Mouse (Mus musculus): ENCODE data around the gene Ddx19a. TPM values are rescaled to one million over a fixed set of nuclear protein-coding genes. Genes with fewer than 3 reads are reported as not detected.
"Not testable (repeated sequence)": the region's sequence is repeated elsewhere in the genome, so short reads cannot be mapped to it uniquely, and the experiment has no call there.

The Ddx19a gene
- total RNA-seq (2021), result 10 to 100 TPM; 44.1 to 46.8 TPM
- long read RNA-seq, experiment 1, transcript Ddx19a-201 (12 exons, 2,547 nt), result major isoform, 11 of 28 reads
- long read RNA-seq, experiment 1, partial matches to known transcripts, result 2 of 28 reads
- long read RNA-seq, experiment 1, other reads (novel, unspliced or antisense), result 14 of 28 reads
- long read RNA-seq, experiment 2, partial matches to known transcripts, result 3 of 6 reads
- long read RNA-seq, experiment 2, other reads (novel, unspliced or antisense), result 0 of 6 reads

DNA sequence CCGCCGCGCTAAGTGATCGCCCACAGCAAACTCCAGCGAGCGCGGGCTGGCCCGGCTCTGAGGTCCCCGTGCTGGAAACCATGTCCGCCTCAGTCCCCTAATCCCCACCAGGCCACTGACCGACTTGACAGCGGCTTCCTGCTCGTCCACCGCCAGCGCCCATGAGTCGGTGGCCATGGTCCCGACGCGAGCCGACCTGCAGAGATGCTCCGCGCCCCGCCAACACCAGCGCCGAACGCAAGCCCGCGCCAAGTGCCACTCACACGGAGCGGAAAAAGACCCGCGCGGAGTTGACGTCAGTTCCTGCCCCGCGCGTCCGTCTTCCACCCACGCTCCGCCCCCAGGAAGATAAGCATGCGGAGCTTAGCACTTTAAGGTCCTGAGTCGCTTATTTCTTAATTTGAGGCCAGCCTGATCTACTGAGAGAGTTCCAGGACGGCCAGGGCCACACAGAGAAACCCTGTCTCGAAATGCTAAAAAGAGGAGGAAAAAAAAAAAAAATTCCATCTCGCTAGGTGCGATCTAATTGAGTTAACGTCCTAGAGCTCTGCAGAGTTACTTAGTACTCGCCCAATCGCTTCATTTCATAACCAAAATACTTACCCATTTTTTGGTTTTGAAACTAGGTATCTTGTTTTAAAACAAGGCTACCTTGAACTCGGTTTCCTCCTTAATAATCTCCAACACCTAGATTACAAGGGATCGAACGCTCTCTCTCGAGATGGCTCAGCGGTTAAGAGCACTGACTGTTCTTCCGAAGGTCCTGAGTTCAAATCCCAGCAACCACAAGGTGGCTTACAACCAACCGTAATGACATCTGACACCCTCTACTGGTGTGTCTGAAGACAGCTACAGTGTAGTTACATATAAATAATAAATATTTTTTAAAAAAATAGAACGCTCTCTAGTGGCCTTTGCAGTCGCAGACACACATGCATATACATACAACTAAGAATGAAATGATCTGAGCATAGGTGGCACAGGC is at the start of gene Ddx19a:
Gene Ddx19a, minus strand, starts transcription at position 254 of the 985 bp plus-strand sequence.
- DNase-seq, result peak; percentile 91 to 94

DNA sequence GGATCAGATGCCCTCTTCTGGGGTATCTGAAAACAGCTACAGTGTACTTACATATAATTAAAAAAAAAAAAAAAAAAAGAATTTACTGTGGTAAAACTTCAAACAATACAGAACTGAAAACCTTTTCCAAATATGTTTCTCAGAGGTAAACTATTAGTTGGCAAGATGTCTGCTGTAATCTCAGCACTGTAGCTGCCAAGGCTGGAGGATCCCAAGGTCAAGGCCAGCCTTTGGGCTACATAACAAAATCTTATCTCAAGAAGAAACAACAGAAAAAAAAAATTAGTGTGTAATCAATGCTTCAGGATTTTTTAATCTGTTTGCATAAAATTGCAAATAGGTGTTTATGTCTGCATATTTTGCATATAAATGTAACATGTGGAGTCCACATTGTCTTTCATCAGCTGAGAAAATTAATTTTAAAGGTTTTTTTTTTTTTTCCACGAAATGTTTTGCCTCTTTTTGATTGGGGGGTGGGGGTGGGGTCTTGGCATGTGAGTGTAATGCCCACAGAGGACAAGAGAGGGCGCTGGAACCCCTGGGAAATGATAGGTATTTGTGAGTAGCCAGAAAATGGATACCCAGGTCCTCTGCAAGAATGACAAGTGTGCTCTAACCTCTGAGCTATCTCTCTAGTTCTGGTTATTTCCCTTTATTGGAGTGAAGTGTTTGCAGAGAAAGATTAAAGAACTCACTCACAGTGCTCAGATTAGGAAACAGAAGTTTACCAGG is 46.6 kb upstream of the Ddx19a start:
- peak; percentile 58 to 59 for DNase-seq

DNA sequence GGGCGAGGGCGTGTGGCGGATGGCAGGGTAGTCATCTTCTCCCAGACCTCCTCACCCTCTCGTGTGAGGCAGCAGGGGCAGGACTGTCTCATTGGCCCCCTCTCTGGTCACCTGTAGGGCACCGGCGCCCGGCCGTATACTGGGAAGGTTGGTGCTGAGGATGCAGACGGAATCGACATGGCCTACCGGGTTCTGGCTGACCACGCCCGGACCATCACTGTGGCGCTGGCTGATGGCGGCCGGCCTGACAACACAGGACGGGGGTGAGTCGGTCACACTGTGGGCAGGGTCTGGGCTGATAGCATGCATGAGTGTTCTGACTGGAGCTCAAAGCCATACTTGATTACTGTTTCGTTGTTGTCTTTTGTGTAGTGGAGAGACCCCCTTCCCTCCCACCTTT is 44.9 kb upstream of the Ddx19a start:
- DNase-seq, result no peak

DNA sequence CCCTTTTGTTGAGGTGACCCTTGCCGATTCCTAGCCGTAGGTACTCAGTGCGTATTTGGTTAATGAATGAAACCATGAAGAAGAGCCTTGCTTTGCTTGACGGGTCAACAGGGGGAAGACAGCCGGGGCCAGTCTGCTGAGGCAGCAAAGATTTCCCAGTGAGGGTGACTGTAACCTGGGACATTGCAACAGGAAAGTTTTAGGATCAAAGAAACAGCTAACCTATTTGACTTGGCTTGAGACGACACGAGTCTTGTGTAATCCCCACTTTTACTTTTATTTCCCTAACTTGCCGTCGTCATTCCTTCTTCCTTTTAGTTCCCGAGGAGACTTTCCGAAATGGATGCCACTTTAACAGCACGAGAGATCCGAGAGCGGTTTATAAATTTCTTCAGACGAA is 39.0 kb upstream of the Ddx19a start:
- no peak for DNase-seq

DNA sequence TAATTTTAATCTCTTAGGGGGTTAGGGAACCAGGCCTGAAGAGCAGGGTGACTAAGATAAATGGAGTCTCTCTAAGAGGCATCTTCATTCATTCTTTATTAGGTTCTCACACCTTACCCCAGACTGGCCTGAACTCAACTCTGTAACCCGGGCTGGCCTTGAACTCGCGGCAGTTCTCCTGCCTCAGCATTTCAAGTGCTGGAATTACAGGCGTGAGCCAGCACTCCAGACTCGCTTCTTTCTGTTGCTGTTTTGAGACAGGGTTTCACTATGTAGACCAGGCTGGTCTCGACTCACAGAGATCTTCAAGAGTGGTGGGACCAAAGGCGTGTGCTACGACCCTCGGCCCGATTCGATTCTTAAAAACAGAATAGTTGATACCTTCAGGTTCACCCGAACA is 36.7 kb upstream of the Ddx19a start:
- DNase-seq, result peak; percentile 52 to 53

DNA sequence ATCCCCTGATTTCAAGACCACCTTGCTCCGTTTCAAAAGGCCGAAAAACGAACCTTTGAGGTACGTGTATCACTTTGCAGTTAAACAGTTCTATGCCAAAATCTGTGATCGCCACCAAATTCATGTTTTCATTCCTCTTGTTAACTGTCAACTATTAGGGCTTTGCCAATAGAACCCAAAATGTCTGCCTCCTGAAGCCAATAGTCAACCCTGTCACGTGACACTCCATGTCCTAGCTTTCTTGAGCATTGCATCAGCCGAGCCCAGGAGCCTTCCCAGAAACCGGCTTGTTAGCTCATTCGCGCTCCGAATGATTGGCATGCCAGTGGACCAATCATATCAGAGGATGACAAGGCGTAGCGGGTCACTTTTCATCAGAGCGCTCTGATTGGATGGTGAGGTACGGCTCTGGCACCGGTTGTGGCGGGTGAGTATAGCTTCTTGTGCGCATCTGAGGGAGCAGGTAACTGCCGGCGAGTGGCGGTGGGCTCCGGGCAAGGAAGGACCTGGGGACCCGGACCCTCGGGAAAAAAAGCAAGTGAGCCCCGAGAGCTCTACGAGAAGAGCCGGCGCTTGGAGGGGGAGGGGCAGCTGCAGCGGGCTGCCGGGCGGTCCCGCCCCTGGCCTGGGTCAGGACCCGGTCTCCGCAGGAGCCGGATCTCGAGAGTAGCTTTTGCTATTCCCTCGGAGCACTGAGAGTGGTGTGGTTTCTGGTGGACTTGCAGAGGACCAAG is 36.0 kb upstream of the Ddx19a start:
- DNase-seq, result peak; percentile 95 to 97

DNA sequence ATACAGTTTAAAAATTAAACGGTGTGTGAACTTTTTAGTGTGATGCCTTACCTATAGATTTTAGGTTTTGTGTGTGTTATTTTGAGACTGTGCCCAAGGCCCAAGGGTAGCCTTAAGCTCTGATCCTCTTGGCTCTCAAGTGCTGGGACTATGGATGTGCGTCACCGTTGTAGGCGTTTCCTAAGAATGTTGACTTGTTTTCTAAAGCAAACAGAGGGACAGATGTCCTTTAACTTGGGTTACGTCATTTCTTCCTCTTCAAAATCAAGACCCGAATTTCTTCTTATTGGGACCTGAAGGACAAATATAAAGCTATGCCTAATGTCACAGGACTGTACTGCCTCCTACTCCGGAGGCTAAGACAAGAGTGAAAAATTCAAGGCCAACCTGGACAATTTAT is 35.3 kb upstream of the Ddx19a start, which contains the start of gene Aars:
Gene Aars, plus strand, starts transcription at position 229 of the 400 bp plus-strand sequence.
- no peak for DNase-seq

DNA sequence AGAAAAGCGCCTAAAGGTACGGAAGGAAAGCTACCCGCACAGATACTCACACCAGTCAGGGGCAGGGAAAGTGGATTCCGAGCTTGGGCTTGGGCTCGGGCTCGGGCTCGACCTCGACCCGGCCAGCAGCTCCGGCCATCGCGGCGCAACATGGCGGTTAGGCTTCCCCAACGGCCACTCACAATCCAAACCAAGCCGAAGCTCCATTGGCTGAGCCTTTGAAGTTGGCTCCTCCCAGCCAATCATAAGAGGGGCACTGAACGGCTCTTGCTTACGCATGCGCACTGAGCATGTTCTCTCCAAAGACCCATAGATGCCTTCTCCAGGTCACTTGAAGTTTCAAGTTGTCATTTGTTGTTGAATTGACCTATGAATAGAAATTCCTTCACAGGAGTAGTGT is 34.0 kb upstream of the Ddx19a start, which contains the start of gene Ddx19b:
Gene Ddx19b, minus strand, starts transcription at position 180 of the 400 bp plus-strand sequence.
- no peak for DNase-seq

DNA sequence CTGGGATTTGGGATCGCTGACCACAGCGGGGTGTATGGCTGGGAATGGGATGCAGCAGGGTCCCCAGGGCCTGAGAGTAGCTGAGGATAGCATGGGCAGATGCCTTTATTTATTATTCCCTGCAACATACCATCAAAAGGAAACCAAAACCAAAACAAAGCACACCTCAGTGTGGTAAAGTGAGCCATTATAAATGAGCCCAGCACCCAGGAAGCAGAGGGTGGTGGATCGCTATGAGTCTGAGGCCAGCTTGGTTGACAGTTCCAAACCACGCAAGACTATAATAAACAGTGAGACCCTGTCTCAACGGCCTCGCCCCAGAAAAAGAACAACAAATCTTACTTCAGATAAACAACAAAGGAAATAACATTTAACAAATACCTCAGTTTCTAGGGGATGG is 32.4 kb upstream of the Ddx19a start:
- no peak for DNase-seq

DNA sequence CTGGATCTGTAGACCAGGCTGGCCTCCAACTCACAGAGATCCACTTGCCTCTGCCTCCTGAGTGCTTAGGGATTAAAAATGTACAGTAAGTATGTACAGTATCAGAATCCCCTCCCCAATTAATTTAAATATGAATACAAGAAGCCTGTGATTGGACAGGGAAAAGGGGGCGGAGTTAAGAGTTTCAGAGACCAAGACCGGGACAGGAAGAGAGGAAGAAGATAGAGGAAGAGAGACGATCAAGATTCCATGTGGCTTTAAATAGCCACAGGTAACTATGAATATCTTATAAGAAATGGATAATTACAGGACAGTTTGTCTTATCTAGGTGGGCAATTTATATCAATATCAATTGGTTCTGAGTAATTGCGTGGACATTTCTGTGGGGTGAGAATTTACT is 32.0 kb upstream of the Ddx19a start:
- no peak for DNase-seq

DNA sequence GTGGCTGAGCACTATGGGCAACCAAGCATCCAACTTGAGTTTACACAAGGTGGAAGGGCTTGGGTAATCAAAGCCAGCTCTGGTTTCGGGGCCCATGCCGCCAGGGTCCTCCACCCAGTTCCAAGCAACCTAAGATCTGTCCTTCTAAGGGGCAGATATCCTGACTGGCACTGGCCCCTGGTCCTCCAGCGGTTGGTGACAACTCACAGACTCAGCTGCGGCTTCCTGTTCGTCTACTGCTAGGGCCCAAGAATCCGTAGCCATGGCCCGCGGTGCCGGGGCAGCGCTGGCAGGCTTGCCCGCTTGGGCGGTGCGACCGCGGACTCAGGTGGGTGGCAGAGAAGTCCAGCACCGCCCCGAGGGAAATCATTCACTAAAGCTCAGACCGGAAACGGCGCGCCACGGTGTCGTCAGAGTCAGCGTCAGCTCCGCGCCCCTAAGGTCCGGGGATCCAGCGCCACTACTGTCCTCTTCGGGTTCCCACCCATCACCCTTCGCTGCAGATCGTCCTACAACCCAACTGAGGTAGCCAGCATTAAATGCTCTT is 29.9 kb upstream of the Ddx19a start:
- DNase-seq, result peak; percentile 94 to 95

DNA sequence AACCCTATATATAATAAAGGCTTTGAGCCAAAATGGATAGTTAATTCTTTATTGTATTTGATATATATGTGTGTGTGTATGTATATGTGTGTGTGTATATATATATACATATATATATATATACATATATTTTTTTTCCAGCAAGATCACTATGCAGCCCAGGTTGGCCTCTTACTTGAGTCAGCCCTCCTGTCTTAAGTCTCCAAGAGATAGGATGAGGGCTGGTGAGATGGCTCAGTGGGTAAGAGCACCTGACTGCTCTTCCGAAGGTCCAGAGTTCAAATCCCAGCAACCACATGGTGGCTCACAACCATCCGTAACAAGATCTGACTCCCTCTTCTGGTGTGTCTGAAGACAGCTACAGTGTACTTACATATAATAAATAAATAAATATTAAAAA is 29.0 kb upstream of the Ddx19a start:
- DNase-seq, result not testable (repeated sequence)

DNA sequence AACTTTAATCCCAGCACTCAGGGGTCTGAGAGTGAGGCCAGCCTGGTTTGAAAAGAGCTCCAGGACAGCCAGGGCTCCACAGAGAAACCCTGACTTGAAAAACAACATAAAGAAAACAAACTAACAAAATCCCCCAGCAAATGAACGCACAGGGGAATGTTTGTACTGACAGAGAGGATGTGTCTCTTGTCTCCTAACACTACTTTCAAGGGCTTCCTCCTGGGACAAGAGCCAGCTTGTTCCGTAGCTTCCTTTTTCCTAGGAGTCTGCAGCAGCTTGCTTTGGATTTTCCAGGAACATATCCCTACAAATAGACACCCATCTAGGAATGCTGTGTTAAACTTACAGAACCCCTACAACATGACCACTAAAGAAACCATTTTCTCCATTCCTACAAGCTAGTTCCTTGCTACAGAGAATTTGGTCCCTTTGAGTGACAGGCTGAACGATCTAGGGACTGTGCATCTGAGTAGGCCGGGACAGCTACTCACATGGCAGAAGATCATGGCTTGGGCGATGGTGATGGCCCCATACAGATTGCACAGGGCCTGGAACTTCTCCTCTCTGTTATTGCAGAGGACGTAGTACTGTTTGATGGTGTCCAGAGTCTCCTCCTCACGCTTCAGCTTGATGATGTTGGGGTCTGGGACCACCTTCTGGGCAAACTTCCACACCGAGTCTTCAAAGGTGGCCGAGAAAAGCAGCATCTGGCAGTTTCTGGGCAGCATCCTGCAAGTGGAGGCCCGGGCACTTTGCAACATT is 12.8 kb upstream of the Ddx19a start:
- not testable (repeated sequence) for DNase-seq

DNA sequence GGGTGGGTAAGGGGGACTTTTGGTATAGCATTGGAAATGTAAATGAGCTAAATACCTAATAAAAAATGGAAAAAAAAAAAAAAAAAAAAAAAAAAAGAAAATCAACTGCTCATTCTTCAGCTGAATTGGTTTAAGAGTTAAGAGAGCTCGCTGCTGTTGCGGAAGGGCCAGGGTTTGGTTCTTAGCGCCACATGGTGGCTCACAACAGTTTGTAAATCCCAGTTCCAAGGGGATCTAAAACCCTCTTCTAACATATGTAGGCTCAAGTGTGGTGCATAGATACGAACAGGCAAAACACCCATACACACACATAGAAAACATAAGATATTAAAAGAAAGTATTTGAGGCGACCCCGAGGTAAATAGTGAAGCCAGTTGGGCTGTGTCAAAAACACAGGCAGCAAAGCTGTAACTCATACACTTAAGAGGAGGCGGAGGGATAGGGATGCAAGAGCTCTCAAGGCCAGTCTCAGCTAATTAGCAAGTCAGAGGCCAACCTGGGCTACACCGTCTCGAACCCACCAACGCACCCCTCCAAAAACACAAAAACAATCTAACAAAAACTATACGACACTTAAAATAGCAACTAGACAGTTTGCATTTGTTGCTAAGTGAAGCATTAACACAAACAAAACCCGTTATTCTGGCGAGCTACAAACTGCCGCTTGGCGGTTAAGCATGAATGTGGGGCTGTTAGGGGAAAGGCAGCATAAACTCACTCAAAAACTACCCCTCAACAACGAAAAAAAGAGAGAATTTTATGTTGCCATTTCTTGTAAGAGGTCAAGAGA is 764 bp downstream of the Ddx19a start:
- no peak for DNase-seq

DNA sequence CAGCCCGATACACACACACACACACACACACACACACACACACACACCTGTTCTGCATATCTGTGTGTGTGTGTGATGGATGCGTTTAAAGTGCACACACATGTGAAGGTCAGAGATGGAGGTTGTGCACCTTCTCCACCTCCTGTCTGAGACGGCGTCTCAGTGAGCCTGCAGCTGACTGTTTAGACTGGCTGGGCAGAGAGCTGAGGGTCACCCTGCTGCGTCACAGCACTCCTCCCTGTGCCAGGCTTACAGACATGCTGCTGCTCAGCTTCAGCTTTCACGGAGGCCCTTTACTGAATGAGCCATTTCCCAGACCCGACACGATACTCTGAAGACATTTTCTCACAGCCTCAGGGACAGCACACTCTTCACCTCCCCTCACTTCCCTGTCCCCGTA is 7.6 kb downstream of the Ddx19a start:
- no peak for DNase-seq

DNA sequence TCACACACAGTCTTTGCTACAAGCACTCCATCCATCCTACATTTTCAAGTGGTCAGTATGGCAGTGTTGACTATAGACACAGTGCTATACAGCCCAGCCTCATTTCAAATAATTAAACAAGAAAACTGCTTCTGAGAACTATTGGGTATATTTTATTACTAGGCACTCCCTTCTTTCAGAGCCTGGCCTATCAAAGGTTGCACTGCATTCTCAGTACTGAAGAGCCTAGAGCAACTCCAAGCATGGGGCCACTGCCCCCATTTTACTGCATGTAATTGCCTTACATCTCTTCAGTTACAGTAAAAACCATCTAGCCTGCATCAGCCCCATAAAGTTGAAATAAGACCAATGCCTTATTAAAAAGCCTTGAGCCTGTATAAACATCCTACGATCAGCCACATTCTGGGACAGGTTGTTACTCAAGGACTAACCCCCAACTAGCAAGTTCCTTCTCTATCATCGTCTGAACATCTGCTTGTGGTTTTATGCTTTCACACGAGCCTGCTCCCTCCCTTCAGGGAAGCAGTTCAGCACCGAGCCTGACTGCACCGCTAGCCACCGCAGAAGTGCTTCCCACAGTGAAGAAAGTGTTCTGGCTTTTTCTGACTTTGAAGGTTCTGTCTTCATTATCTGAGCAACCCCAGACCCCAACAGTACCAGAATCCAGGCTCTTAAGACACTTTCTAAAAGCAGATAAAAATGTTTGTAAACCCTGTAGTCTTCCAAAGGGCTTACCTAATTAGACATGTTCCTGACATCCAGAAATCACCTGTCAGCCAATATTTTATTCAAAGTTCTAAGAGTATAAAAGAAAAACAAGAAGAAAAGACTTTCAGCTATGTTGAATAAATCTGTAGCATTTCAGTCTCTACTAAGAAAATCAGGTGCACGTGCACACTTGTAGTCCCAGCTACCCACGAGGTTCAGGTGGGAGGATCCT is 9.5 kb downstream of the Ddx19a start:
- DNase-seq, result no peak

DNA sequence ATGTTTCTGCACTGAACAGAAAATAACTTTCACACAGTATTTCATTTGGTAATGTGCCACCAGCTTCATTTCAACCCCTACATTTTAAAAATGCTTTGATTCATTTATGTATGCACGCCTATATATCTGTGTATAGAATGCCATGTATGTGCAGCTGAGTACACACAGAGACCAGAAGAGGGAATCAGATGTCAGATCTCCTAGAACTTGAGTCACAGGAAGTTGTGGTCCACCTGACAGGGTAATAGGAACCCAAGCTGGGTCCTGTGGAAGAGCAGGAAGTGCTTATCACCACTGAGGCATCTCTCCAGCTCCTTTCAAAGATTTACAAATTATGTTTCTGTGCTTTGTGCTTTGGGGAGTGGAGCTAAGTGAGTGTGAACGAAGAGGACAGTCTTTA is 16.3 kb downstream of the Ddx19a start:
- DNase-seq, result no peak

DNA sequence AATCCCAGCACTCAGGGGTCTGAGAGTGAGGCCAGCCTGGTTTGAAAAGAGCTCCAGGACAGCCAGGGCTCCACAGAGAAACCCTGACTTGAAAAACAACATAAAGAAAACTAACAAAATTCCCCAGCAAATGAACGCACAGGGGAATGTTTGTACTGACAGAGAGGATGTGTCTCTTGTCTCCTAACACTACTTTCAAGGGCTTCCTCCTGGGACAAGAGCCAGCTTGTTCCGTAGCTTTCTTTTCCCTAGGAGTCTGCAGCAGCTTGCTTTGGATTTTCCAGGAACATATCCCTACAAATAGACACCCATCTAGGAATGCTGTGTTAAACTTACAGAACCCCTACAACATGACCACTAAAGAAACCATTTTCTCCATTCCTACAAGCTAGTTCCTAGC is 19.6 kb downstream of the Ddx19a start:
- DNase-seq, result not testable (repeated sequence)

DNA sequence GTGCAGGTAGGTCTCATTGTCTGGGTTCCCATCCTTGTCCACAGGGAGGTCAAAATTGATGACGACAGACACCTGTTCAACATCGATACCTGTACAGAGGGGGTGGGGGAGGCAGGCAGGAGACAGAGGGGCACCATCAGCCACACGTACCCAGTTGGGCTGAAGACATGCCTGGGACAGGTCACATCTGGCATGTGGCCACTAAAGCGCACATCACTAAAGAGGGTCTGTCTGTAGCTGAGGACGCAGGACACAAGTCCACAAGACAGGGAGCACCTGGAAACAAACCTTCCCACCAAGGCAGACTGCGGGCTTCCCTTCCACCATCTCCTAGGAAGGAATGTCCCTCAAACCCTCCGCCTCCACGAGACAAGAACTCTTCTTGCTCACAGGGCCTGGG is 21.1 kb downstream of the Ddx19a start:
- not testable (repeated sequence) for DNase-seq
